Mouse (Mus musculus) heart, postnatal 25 days (tissue): ENCODE measurements around the gene Scrt2. TPM values are rescaled to one million over a fixed set of nuclear protein-coding genes. Genes with fewer than 3 reads are reported as not detected.
A peak's percentile ranks its signal among the peaks of the same experiment; 100 is the strongest.

Experiments used
- DNase-seq: peaks from one replicate; pipeline ENCODE4 v3.0.0; 2022; ENCODE audit warnings: low spot score
- intact Hi-C: fragments of 180-260 bp; cut with DNase I; formaldehyde crosslinking; loops from one replicate; pipeline ENCODE4 v1.15.1; 2025
- total RNA-seq, 2 experiments: library from RNA; stranded (reverse); gene quantifications; 2 replicates each; pipeline ENCODE4 v1.2.3; 2021

The Scrt2 gene
- total RNA-seq, 2 experiments from 2014 or later = not detected

GRCm38 (mm10) chr2:152077337-152077736 lies 4.0 kb upstream of the Scrt2 start:
- intact Hi-C loops = no loop called here

GRCm38 (mm10) chr2:152081641-152082448 lies 516 bp downstream of the Scrt2 start:
- intact Hi-C loops = loop anchor here (2.0 kb wide), 1 partner anchor 53 kb away; no protein-coding TSS in a partner anchor
- peak; percentile 54 for DNase-seq

More at GRCm38 (mm10) chr2:152077337-152077736, 4.0 kb upstream of the Scrt2 start:
- DNase-seq = no peak

DNA sequence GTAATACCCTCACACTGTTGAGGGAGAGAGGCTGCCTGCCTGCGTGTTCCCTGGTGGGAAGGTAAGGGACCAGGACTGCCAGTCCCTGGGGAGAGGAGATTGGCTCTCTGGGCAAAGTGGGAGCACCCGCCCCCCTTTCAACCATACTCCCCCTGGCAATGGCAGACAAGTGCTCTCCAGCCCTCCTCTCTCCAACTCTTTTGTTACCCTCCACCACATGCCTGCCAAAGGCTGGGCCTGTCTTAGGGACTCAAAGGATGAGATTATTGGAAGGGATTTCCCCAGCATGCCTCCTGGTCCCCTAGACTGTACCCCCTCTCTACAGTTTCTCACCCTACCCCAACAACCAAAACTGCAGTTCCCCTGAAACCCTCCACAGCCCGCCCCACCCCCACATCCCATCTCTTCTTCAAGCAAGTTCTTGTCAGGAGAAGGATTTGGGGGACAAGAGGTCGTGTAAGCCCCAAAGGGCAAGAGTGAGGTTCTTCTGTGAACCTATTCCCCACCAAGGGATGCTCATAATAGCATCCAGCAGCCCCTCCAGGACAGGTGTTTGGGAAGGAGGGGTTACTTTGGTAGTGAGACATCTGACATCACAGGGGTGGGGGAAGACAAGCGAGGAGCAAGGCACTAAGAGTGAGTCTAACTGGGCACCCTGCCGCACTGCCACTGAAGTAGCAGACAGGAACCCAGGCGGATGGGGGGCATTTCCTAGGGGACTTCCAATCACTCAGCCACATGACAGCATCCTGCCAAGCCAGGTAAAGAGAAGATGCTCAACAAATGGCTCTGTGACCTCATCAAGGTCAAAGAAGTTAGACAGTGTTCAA lies 1.3 kb downstream of the Scrt2 start:
- intact Hi-C loops = loop anchor here (2.0 kb wide), 1 partner anchor 54 kb away; no protein-coding TSS in a partner anchor
- DNase-seq = no peak

DNA sequence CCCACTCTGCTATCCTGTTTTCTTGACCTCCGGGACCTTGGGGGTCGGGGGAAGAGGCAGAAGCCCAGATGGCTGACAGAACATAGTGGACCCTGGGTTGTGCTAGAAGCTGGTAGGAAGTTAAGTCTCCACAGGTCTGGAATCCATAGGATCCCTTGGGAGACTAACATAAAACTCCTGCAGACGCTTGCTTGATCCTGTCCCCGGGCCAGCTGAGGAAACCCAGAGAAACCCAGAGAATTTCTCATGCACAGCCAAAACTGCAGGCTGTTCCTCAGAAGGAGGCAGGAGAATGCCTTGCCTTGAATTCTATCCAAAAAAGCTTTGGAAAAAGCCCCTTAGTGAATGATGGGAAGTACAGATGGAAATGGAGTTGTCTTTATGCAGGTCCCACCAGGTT lies 2.1 kb downstream of the Scrt2 start:
- intact Hi-C loops = loop anchor here (2.0 kb wide), 1 partner anchor 55 kb away; no protein-coding TSS in a partner anchor
- DNase-seq = no peak

- intact Hi-C loops = no loop called here
- DNase-seq = no peak
Observed at GRCm38 (mm10) chr2:152084298-152084697, 3.0 kb downstream of the Scrt2 start.

GRCm38 (mm10) chr2:152085414-152085813 lies 4.1 kb downstream of the Scrt2 start:
- intact Hi-C loops = loop anchor here (5.0 kb wide), 1 partner anchor 282 kb away; no protein-coding TSS in a partner anchor

DNA sequence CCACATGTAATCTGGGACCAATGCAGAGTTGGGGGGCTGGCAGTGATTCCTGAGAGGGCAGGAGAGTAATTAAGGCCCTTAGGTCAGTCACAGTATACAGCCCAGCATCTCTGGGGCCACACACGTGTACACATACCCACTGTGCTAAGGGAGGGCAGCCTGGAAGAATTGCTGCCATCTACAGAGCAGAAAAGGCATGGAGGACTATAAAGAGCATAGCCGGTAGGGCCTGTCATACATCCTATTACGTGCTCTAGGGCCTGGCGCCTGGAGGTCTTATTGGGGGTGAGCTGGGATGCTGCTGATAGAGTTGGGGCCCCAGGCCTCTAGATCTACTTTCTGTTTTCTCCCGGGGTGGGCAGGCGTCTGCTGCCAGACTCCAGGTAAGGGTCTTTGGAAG lies 5.1 kb downstream of the Scrt2 start:
- intact Hi-C loops = loop anchor here (5.0 kb wide), 1 partner anchor 281 kb away; no protein-coding TSS in a partner anchor
- DNase-seq = no peak

More at GRCm38 (mm10) chr2:152085414-152085813, 4.1 kb downstream of the Scrt2 start:
- DNase-seq = no peak

DNA sequence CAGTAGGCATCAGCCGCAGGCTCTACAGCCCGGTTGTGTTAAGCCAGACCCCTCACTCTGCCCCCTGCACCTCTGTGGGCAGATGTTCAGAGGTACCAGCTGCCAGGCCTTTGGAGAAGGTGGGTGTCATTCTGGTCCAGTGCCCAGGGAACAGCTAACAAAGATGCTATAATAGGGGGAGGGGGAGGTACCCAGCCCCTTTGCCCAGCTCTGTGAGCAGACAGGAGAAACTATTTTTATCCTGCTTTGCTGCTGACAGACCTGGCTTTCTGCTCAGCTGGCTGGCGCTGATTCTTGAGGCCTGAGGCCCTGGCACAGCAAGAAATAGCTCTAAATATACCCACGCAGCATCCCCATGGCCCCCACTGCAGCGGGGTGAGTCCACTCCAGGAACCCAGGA lies 5.8 kb downstream of the Scrt2 start:
- intact Hi-C loops = loop anchor here (5.0 kb wide), 1 partner anchor 280 kb away; no protein-coding TSS in a partner anchor
- no peak for DNase-seq

- DNase-seq = no peak
- intact Hi-C loops = loop anchor here (5.0 kb wide), 1 partner anchor 278 kb away; no protein-coding TSS in a partner anchor
Observed at GRCm38 (mm10) chr2:152089078-152089477, 7.7 kb downstream of the Scrt2 start.

GRCm38 (mm10) chr2:152089581-152089980 lies 8.3 kb downstream of the Scrt2 start:
- DNase-seq = no peak
- intact Hi-C loops = loop anchor here (5.0 kb wide), 1 partner anchor 278 kb away; no protein-coding TSS in a partner anchor

- no peak for DNase-seq
- intact Hi-C loops = no loop called here
Observed at GRCm38 (mm10) chr2:152090486-152090885, 9.2 kb downstream of the Scrt2 start.

DNA sequence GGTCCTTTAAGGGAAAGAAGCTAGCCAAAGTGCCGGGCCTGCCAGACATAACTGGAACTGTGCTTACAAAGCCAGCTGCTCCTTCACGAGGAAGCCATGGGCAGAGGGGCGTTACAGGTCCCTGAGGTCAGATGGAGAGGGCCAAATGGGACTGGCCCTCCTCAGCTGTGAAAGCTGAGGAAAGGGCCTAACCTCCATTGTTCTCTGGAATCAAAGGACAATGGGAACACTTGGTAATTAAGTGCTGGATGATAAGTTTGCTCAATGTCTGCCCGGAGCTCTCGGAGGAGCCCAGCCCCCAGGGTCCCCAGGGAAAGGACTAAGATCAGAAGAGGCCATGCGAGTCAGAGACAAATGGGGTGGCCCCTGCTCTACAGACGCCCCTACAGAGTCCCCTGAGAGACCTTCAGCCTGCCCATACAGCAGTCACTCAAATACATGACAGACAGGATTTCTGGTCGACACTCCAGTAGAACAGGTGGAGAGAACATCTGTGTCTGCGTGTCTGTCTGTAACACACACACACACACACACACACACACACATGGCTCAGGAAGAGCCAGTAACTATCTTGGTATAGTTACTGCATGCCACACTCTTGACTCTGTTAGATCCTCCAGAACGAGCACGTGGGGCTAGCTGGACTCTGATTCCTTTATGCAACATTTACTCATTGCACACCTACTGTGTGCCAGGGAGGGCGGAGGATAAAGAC lies 10.2 kb downstream of the Scrt2 start:
- intact Hi-C loops = no loop called here

GRCm38 (mm10) chr2:152092927-152093326 lies 11.6 kb downstream of the Scrt2 start:
- no peak for DNase-seq
- intact Hi-C loops = no loop called here

More for the DNA sequence above, 10.2 kb downstream of the Scrt2 start:
- DNase-seq = no peak

DNA sequence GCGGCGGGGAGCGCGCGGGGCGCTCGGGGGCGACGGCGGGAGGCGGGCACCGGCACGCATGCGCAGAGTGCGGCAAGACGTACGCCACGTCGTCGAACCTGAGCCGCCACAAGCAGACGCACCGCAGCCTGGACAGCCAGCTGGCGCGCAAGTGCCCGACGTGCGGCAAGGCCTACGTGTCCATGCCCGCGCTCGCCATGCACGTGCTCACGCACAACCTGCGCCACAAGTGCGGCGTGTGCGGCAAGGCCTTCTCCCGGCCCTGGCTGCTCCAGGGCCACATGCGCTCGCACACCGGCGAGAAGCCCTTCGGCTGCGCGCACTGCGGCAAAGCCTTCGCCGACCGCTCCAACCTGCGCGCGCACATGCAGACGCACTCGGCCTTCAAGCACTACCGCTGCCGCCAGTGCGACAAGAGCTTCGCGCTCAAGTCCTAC lies 12.0 kb downstream of the Scrt2 start:
- no peak for DNase-seq
- intact Hi-C loops = no loop called here

DNA sequence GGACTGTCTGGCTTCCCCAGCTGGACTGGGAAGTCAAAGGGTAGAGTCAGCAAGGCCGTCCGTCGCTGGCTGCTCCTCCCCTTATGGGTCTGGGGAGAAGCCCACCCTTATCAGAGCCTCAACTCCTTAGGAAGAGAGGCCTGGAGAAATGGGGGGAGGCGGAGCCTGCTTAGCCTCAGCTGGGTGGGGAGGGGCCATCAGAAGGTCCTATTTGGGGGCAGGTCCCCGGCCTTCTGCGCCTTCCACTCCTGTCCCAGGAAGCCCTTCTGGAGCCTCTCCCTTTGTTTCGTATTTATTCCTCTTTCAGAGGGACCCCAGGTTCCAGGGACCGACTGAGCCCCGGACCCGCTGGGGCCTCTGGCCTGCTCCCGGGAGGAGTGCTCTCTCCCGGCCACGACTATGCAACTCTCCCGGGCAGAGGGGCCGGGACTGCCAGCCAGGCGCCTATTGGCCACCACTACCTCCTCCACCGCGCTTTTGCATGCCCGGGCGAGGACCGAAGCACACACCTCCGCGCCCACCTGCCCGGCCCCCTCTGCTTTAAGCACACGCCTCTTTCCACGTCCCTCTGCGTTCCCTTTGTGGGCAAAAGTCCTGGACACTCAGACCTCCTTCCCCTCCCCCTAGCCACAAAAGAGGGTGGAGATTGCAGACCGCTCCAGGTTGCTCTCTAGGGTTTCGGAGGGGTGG lies 13.7 kb downstream of the Scrt2 start:
- no peak for DNase-seq
- intact Hi-C loops = no loop called here

DNA sequence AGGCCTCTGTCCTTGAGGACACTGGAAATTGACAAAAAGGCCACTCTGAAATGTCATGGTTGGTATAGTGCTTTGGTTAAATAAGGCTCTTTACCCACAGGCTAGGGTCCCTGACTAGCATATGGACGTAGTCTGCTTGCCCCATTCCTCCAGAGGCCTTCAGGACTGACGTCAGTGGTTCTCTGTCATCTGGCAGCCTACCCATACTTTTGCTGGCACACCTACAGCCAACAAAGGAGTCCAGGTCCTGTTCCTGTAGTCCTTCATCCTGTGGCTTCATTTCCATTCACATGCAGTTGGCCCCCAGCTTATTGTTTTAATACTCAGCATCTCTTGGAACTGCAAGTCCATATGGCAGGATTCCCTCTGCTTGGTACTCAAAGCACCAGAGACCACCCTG lies 15.6 kb downstream of the Scrt2 start:
- no peak for DNase-seq
- intact Hi-C loops = no loop called here

- intact Hi-C loops = no loop called here
- DNase-seq = no peak
Observed at GRCm38 (mm10) chr2:152097916-152098315, 16.6 kb downstream of the Scrt2 start.

- no peak for DNase-seq
- intact Hi-C loops = no loop called here
Observed at GRCm38 (mm10) chr2:152099538-152099937, 18.2 kb downstream of the Scrt2 start.

GRCm38 (mm10) chr2:152101761-152102160 lies 20.4 kb downstream of the Scrt2 start:
- no peak for DNase-seq
- intact Hi-C loops = no loop called here
